Mouse (Mus musculus): Measurements from ENCODE around the gene Atg2b.

- TF ChIP-seq POLR2A (IDR thresholded peaks at IDR 0.05; ENCODE audit: borderline replicate concordance, extremely low read depth, low read depth, low read length) (no peak), CTCF (IDR thresholded peaks at IDR 0.05; ENCODE audit: insufficient read depth, low read length) (no peak)
Observed at GRCm38 (mm10) chr12:105733370-105734159, 48.6 kb upstream of the Atg2b start.
